Mouse (Mus musculus) heart, adult 8-10 months (tissue): ENCODE results near the gene Nexn. TPM values are rescaled to one million over a fixed set of nuclear protein-coding genes. Genes with fewer than 3 reads are reported as not detected.

Source experiments
- DNase-seq: peaks from one replicate; pipeline ENCODE4 v3.0.0; 2022; ENCODE audit warnings: low spot score
- total RNA-seq, 4 experiments: library from RNA; stranded (reverse); gene quantifications; 2 replicates each; pipeline ENCODE4 v1.2.4; 2022

Gene Nexn
- total RNA-seq, 4 experiments from 2014 or later, result 264 to 407 (median 333) TPM

- DNase-seq, result no peak
Observed at GRCm38 (mm10) chr3:152238836-152239235, 27.3 kb downstream of the Nexn start.

DNA sequence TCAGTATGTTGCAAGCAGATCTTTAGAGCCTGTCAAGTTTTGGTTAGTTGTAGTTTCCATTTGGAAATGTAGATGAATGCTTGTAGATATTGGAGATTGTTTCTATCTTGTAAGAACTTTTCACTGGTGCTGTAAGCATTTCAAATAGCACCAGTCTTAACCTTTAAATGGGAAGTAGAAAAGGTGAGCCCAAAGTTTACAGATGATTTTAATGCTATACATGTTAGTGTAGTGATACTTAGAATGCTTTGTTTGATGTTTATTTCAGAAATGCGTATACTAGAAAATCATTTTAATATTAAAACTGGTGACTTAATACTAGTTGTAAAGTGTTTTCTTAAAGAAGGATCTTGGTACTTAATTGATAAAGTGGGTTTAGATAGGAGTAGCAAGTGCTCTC lies 30.3 kb downstream of the Nexn start:
- DNase-seq, result no peak

DNA sequence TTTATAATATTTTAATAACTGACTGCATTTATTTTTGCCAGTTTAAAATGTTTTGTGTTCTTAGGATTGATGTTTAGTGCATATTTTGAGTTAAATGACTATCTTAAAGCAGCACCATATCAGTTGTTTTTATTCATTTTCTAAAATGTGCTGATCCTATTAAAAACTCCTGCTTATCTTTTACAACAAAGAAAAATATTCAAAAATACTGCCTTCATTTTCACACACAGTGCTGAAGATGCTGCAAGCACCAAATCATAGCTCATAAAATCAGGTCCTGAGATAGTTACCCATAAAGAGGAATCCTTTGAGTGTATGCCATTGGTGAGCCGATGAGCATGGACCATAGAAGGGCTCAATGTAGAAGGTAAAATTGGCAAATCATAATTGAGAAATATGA lies 30.9 kb downstream of the Nexn start:
- DNase-seq, result no peak

DNA sequence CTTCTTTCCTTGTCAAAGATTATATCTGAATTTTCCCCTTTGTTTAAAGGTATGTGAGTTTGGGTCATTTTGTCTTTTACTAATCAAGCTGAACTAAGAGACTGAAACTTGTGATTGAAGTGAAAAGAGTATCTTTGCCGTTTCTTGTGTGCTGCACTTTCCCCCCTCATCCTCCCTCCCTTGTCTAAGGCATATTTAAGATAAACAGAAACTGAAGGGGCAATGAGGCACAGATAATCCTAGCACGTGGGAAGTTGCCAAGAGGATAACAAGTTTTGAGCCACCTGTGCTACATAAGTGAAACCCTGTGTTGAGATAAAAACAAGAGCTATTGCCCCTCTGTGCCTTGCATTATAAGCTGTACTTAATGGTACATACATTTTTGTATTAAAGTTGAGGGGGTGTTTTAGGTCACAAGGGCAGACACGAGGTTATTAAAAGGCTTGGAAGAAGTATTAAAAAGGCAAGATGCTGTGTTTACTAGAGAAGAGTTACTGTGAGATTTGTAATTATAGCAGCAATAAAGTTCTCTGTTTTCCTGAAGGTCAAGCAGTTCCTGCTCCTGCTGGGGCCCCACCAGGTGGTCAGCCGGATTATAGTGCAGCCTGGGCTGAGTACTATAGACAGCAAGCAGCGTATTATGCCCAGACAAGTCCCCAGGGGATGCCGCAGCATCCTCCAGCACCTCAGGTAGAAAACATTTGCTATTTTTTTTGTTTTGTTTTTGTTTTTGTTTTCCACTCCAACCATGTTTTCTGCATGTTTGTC lies 34.6 kb downstream of the Nexn start:
- DNase-seq, result no peak

DNA sequence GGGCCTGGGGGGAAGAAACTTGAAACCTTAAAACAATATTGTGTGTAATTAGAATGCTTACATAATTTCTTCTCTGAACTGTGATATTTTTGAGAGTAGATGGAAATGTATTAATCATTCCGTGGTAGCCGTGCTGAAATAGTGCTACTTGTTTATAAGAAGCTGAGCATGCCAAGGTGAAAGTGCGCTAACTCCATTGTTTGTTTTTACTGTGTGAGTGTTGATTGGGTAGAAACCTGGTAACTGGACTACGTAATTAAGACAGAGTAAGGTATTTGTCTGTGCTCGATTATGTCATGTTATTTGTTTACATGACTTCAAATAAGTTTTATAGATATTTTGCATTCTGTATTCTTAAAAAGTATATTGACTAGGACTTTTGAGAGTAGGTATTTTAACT lies 36.9 kb downstream of the Nexn start:
- no peak for DNase-seq

- no peak for DNase-seq
Observed at GRCm38 (mm10) chr3:152228843-152229242, 37.3 kb downstream of the Nexn start.

DNA sequence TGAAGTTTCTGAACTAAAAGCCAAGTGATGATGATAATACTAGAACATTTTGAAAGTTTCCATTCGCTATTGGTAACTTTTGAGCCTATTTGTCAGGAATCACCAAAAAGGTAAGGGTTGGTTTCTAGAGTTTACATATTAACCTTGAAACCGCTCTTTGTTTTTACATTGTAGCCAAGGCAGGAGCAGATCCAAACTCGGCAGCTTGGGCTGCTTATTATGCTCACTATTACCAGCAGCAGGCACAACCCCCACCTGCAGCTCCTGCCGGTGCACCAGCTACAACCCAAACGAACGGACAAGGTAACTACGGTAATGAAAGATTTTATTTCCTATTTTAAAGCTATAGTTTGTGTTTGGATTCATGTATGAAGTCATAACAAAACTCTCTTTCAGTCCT lies 40.2 kb downstream of the Nexn start:
- no peak for DNase-seq

GRCm38 (mm10) chr3:152224918-152225317 lies 41.2 kb downstream of the Nexn start:
- no peak for DNase-seq

GRCm38 (mm10) chr3:152213416-152213815 lies 52.7 kb downstream of the Nexn start:
- no peak for DNase-seq

DNA sequence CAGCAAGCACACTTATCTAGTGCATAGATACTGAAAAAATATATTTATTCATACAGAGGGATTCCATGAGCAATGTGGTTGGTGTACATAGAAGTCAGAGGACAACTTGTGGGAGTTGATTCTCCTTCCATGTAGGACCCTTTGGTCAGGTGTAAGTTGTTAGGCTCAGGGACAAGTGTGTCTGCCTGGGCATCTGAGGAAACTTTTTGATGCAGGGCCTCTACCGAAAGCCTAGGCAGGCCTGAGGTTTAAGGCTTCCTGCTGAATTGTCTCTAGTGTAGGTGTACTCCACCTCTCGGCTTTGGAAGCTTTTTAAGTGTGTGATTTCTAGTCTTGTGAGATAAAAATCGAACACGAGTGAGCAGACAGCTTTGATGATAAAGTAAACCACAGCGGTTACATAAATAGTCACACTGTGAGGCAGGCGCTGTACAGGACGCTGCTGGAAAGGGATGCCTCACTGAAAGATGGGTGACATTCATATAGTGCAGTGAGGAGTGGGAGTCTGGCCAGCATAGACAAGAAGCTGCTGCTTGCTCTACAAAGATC lies 54.3 kb downstream of the Nexn start:
- DNase-seq, result no peak

GRCm38 (mm10) chr3:152210728-152211391 lies 55.3 kb downstream of the Nexn start:
- peak; percentile 38 for DNase-seq

DNA sequence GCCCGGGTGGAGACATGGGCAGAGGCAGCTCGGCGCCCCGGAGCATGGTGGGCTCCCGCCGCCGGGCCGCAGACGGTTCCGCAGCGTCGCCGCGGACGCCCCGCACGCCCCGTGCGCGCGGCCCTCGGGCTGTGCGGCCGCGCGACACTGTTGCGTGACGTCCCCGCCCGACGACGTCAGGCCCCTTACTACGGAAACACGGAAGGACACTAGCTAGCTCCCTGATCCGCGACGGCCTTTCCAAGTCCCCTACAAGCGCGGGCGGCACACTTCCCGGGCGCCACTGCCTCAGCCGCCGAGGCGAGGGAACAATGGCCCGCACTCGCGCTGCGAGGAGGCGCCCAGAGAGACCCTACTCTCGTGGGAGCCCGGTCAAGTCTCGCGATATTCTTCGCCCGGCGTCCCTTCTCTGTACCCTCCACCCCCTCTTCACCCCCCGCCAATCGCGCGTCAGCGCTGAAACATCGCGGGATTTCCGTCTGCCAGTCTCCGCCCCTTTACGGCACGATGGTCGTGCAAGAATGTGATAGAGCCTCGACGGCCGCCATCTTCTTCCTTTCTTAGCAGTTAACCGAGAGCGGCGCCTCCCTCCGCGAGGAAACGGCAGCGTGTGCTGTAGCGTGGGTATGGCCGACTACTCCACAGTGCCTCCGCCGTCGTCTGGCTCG lies 56.0 kb downstream of the Nexn start, which contains the start of the genes Dnajb4 and Fubp1:
Dnajb4 (minus strand) TSS at position 336 of the 668 bp plus-strand sequence.
Fubp1 (plus strand) TSS at position 456 of the 668 bp plus-strand sequence.
- peak; percentile 100 for DNase-seq

GRCm38 (mm10) chr3:152209177-152209966 lies 56.8 kb downstream of the Nexn start:
- DNase-seq, result peak; percentile 46

- no peak for DNase-seq
Observed at GRCm38 (mm10) chr3:152208096-152208885, 57.9 kb downstream of the Nexn start.

- no peak for DNase-seq
Observed at GRCm38 (mm10) chr3:152207156-152207555, 59.0 kb downstream of the Nexn start.

DNA sequence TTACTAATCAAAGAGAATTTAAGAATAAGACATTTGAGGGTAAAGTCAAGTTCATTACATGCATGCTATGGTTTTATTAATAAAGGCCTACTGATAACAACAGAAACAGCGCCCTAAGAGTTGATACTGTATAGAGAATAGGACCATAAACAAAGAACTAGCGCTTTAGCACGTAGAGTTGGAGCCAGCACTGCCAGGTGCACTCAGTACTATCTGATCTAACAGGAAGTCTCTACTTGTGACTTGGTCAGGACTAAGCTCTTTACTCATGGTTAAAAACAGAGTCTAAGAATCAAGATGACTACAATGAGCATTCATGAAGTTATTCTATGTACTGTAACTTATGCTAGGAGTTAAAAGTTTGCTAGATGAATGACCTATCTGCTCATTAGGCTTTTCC lies 61.6 kb downstream of the Nexn start:
- no peak for DNase-seq

DNA sequence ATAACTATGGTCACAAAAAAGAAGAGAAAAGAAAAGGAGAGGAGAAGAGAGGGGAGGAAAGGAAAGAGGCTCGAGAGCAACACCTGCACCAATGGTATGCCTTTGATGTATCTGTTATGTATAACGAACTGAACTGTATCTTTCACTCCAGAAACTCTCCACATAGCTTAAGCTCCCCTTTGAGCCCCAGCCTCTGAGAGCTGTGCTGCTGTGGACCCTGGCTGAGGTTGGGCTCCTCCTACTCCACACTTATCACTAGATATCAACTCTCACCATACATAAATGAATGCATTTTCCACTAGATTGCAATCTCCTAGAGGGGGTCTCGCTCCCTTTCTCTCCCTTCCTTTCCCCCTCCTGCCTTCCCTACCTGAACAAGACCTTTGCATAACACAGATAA lies 62.2 kb downstream of the Nexn start:
- DNase-seq, result no peak

GRCm38 (mm10) chr3:152203411-152203810 lies 62.7 kb downstream of the Nexn start:
- DNase-seq, result no peak

- no peak for DNase-seq
Observed at GRCm38 (mm10) chr3:152202942-152203341, 63.2 kb downstream of the Nexn start.

- no peak for DNase-seq
Observed at GRCm38 (mm10) chr3:152201651-152202050, 64.5 kb downstream of the Nexn start.

DNA sequence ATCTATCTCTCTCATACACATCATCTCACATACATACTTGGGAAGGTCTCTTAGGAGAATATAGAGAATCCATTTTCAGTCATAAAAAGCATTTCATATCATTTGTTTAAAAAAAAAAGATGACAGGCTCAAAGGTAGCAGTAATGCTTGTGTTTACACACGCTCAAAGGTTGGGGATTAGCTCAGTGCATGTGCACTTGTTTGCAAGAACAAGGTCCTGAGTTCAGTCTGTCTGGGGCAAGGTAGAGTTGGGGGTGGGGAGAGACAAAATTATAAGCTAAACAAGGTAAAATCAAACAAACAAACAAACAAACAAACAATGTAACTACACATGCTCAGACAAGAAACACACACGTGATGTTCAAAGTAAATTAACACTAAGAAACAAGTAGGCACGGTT lies 65.0 kb downstream of the Nexn start:
- DNase-seq, result no peak
